Mouse (Mus musculus): ENCODE measurements around the gene Ppt2. TPM values are rescaled to one million over a fixed set of nuclear protein-coding genes. Genes with fewer than 3 reads are reported as not detected.

Gene Ppt2
- polyA plus RNA-seq, 1 experiment from 2014 or later: 19.3 TPM

- H3K4me1 ChIP-seq (ENCODE audit: insufficient read depth): no peaks in the 10 kb centered on the region
- 29% methylated on average over 5 of the region's 5 CpGs for WGBS (ENCODE audit: insufficient replicate concordance)
- no peak overlapping the region for H3K9ac ChIP-seq (replicated peaks)
- H3K36me3 ChIP-seq (replicated peaks; ENCODE audit: insufficient read depth, low read length): no peaks in the 10 kb centered on the region
- TF ChIP-seq CTCF (IDR thresholded peaks at IDR 0.05; ENCODE audit: low read depth) (peak; percentile 85), EP300 (IDR thresholded peaks at IDR 0.05; ENCODE audit: low read depth) (no peak)
- ATAC-seq: no peak
- no peak overlapping the region for H3K4me2 ChIP-seq (ENCODE audit: low read depth, low read length)
- H3K27ac ChIP-seq (ENCODE audit: low read depth): no peak overlapping the region
- DNase-seq: no peak
- no peaks in the 10 kb centered on the region; the same call in 1 of the 2 replicates for H3K9me3 ChIP-seq (ENCODE audit: low read length)
- no peak overlapping the region for H3K4me3 ChIP-seq (ENCODE audit: low read depth, low read length)
- H3K27me3 ChIP-seq (ENCODE audit: insufficient read depth, low read length): no peaks in the 10 kb centered on the region; the same call in 1 of the 2 replicates
Measured at GRCm38 (mm10) chr17:34571875-34572274, 56.4 kb downstream of the Ppt2 start.

- 82% methylated on average over 4 of the region's 4 CpGs for WGBS (ENCODE audit: insufficient replicate concordance)
- H3K9ac ChIP-seq (replicated peaks): no peak overlapping the region
- TF ChIP-seq CTCF (IDR thresholded peaks at IDR 0.05; ENCODE audit: low read depth) (no peak), EP300 (IDR thresholded peaks at IDR 0.05; ENCODE audit: low read depth) (no peak)
- ATAC-seq: no peak
- H3K27ac ChIP-seq (ENCODE audit: low read depth): no peak overlapping the region
- H3K9me3 ChIP-seq (ENCODE audit: low read length): no peaks in the 10 kb centered on the region; the same call in 1 of the 2 replicates
- H3K36me3 ChIP-seq (replicated peaks; ENCODE audit: insufficient read depth, low read length): no peaks in the 10 kb centered on the region
- no peak overlapping the region for H3K4me3 ChIP-seq (ENCODE audit: low read depth, low read length)
- no peaks in the 10 kb centered on the region; the same call in 1 of the 2 replicates for H3K27me3 ChIP-seq (ENCODE audit: insufficient read depth, low read length)
- H3K4me2 ChIP-seq (ENCODE audit: low read depth, low read length): no peak overlapping the region
- DNase-seq: no peak
- H3K4me1 ChIP-seq (ENCODE audit: insufficient read depth): no peaks in the 10 kb centered on the region
Measured at GRCm38 (mm10) chr17:34569919-34570318, 58.4 kb downstream of the Ppt2 start.

GRCm38 (mm10) chr17:34568421-34568820 is 59.9 kb downstream of the Ppt2 start:
- H3K9me3 ChIP-seq (ENCODE audit: low read length): no peaks in the 10 kb centered on the region; the same call in 1 of the 2 replicates
- no peak for TF ChIP-seq CTCF (IDR thresholded peaks at IDR 0.05; ENCODE audit: low read depth)
- TF ChIP-seq EP300 (IDR thresholded peaks at IDR 0.05; ENCODE audit: low read depth): no peak
- ATAC-seq (no peak), DNase-seq (no peak)
- WGBS (ENCODE audit: insufficient replicate concordance): 77% methylated on average over 13 of the region's 13 CpGs
- no peak overlapping the region for H3K9ac ChIP-seq (replicated peaks)
- H3K4me1 ChIP-seq (ENCODE audit: insufficient read depth): no peaks in the 10 kb centered on the region
- no peak overlapping the region for H3K4me2 ChIP-seq (ENCODE audit: low read depth, low read length)
- no peak overlapping the region for H3K4me3 ChIP-seq (ENCODE audit: low read depth, low read length)
- H3K36me3 ChIP-seq (replicated peaks; ENCODE audit: insufficient read depth, low read length): no peaks in the 10 kb centered on the region
- H3K27me3 ChIP-seq (ENCODE audit: insufficient read depth, low read length): no peaks in the 10 kb centered on the region; the same call in 1 of the 2 replicates
- no peak overlapping the region for H3K27ac ChIP-seq (ENCODE audit: low read depth)

GRCm38 (mm10) chr17:34567311-34567710 is 61.0 kb downstream of the Ppt2 start:
- no peak for TF ChIP-seq CTCF (IDR thresholded peaks at IDR 0.05; ENCODE audit: low read depth)
- TF ChIP-seq EP300 (IDR thresholded peaks at IDR 0.05; ENCODE audit: low read depth): no peak
- no peak for DNase-seq
- Histone ChIP-seq H3K27ac (ENCODE audit: low read depth) (no peak overlapping the region), H3K4me3 (ENCODE audit: low read depth, low read length) (no peak overlapping the region), H3K4me2 (ENCODE audit: low read depth, low read length) (no peak overlapping the region), H3K9ac (replicated peaks) (no peak overlapping the region), H3K4me1 (ENCODE audit: insufficient read depth) (no peaks in the 10 kb centered on the region), H3K27me3 (ENCODE audit: insufficient read depth, low read length) (no peaks in the 10 kb centered on the region; the same call in 1 of the 2 replicates), H3K9me3 (ENCODE audit: low read length) (no peaks in the 10 kb centered on the region; the same call in 1 of the 2 replicates), H3K36me3 (replicated peaks; ENCODE audit: insufficient read depth, low read length) (no peaks in the 10 kb centered on the region)
- WGBS (ENCODE audit: insufficient replicate concordance): 69% methylated on average over 9 of the region's 9 CpGs
- ATAC-seq: no peak

Other genes with a start within 250 kb of the Ppt2 start
- 0.08 TPM in 1 of 2 replicates, not detected in the other for gene BC051142, start 229.7 kb downstream of the Ppt2 start, polyA plus RNA-seq (2015; fragmentation: Nextera tagmentation; extraction: Ambion mirVana)
- not detected in 2 replicates for gene Btnl4, start 151.2 kb downstream of the Ppt2 start, polyA plus RNA-seq (2015; fragmentation: Nextera tagmentation; extraction: Ambion mirVana)
- gene Btnl6, start 111.2 kb downstream of the Ppt2 start, polyA plus RNA-seq (2015; fragmentation: Nextera tagmentation; extraction: Ambion mirVana): not detected in 2 replicates
- gene Notch4, start 64.2 kb downstream of the Ppt2 start, polyA plus RNA-seq (2015; fragmentation: Nextera tagmentation; extraction: Ambion mirVana): 1.1 and 1.6 TPM in 2 replicates
- 19.6 and 24.7 TPM in 2 replicates for gene Gpsm3, start 38.7 kb downstream of the Ppt2 start, polyA plus RNA-seq (2015; fragmentation: Nextera tagmentation; extraction: Ambion mirVana)
- gene Pbx2, start 37.2 kb downstream of the Ppt2 start, polyA plus RNA-seq (2015; fragmentation: Nextera tagmentation; extraction: Ambion mirVana): 3.6 and 4.9 TPM in 2 replicates
- gene Ager, start 30.6 kb downstream of the Ppt2 start, polyA plus RNA-seq (2015; fragmentation: Nextera tagmentation; extraction: Ambion mirVana): 1.4 and 1.9 TPM in 2 replicates
- gene Rnf5, start 24.8 kb downstream of the Ppt2 start, polyA plus RNA-seq (2015; fragmentation: Nextera tagmentation; extraction: Ambion mirVana): 78.4 and 80.0 TPM in 2 replicates
- gene Agpat1, start 24.2 kb downstream of the Ppt2 start, polyA plus RNA-seq (2015; fragmentation: Nextera tagmentation; extraction: Ambion mirVana): 9.9 and 11.1 TPM in 2 replicates
- 0.46 and 0.66 TPM in 2 replicates for gene Egfl8, start 12.5 kb downstream of the Ppt2 start, polyA plus RNA-seq (2015; fragmentation: Nextera tagmentation; extraction: Ambion mirVana)
- gene Prrt1, start 1.0 kb upstream of the Ppt2 start, polyA plus RNA-seq (2015; fragmentation: Nextera tagmentation; extraction: Ambion mirVana): 0.05 TPM in 1 of 2 replicates, not detected in the other
- gene Fkbpl, start 16.3 kb upstream of the Ppt2 start, polyA plus RNA-seq (2015; fragmentation: Nextera tagmentation; extraction: Ambion mirVana): 5.6 and 5.8 TPM in 2 replicates
- 12.9 and 13.0 TPM in 2 replicates for gene Atf6b, start 18.6 kb upstream of the Ppt2 start, polyA plus RNA-seq (2015; fragmentation: Nextera tagmentation; extraction: Ambion mirVana)
- 0.36 TPM in 2 replicates for gene Tnxb, start 42.0 kb upstream of the Ppt2 start, polyA plus RNA-seq (2015; fragmentation: Nextera tagmentation; extraction: Ambion mirVana)
- gene C4b, start 115.4 kb upstream of the Ppt2 start, polyA plus RNA-seq (2015; fragmentation: Nextera tagmentation; extraction: Ambion mirVana): 151 and 198 TPM in 2 replicates
- not detected in 2 replicates for gene Cyp21a1, start 176.1 kb upstream of the Ppt2 start, polyA plus RNA-seq (2015; fragmentation: Nextera tagmentation; extraction: Ambion mirVana)
- gene Stk19, start 208.4 kb upstream of the Ppt2 start, polyA plus RNA-seq (2015; fragmentation: Nextera tagmentation; extraction: Ambion mirVana): 12.6 and 13.1 TPM in 2 replicates
- 17.6 and 19.2 TPM in 2 replicates for gene Dxo, start 208.5 kb upstream of the Ppt2 start, polyA plus RNA-seq (2015; fragmentation: Nextera tagmentation; extraction: Ambion mirVana)
- gene Skiv2l, start 221.7 kb upstream of the Ppt2 start, polyA plus RNA-seq (2015; fragmentation: Nextera tagmentation; extraction: Ambion mirVana): 14.1 and 15.4 TPM in 2 replicates
- 26.1 and 26.5 TPM in 2 replicates for gene Nelfe, start 221.9 kb upstream of the Ppt2 start, polyA plus RNA-seq (2015; fragmentation: Nextera tagmentation; extraction: Ambion mirVana)
- gene Cfb, start 234.0 kb upstream of the Ppt2 start, polyA plus RNA-seq (2015; fragmentation: Nextera tagmentation; extraction: Ambion mirVana): 744 and 847 TPM in 2 replicates